Mouse (Mus musculus): ENCODE measurements at regions not wholly inside any gene's neighbourhood (a gene's known extent, or its start where the extent isn't known, plus 50 kb on each side); places are given as distances from the start of the nearest gene placed in this dataset.
A peak's percentile ranks its signal among the peaks of the same experiment; 100 is the strongest.

- no peak for DNase-seq (ENCODE audit: low spot score)
Measured at GRCm38 (mm10) chr9:115483721-115484120, 173.5 kb upstream of the Stt3b start.

- no peak for DNase-seq (ENCODE audit: low spot score)
Measured at GRCm38 (mm10) chr9:115484408-115484807, 174.2 kb upstream of the Stt3b start.

- no peak for DNase-seq (ENCODE audit: low spot score)
Measured at GRCm38 (mm10) chr9:115485219-115485618, 175.0 kb upstream of the Stt3b start.

GRCm38 (mm10) chr9:115487175-115487760 is 177.0 kb upstream of the Stt3b start:
- DNase-seq (ENCODE audit: low spot score), result no peak

- DNase-seq (ENCODE audit: low spot score), result no peak
Measured at GRCm38 (mm10) chr9:115488913-115489809, 178.9 kb upstream of the Stt3b start.

- no peak for DNase-seq (ENCODE audit: low spot score)
Measured at GRCm38 (mm10) chr9:115492431-115493171, 182.4 kb upstream of the Stt3b start.

GRCm38 (mm10) chr9:115493765-115494164 is 183.5 kb upstream of the Stt3b start:
- no peak for DNase-seq (ENCODE audit: low spot score)

GRCm38 (mm10) chr9:115499536-115499935 is 189.3 kb upstream of the Stt3b start:
- DNase-seq (ENCODE audit: low spot score), result no peak

- no peak for DNase-seq (ENCODE audit: low spot score)
Measured at GRCm38 (mm10) chr9:115504789-115505188, 194.6 kb upstream of the Stt3b start.

- no peak for DNase-seq (ENCODE audit: low spot score)
Measured at GRCm38 (mm10) chr9:115507131-115507689, 197.0 kb upstream of the Stt3b start.

- no peak for DNase-seq (ENCODE audit: low spot score)
Measured at GRCm38 (mm10) chr9:115512835-115513629, 202.8 kb upstream of the Stt3b start.

GRCm38 (mm10) chr9:115517903-115518302 is 207.7 kb upstream of the Stt3b start:
- no peak for DNase-seq (ENCODE audit: low spot score)

- DNase-seq (ENCODE audit: low spot score), result no peak
Measured at GRCm38 (mm10) chr9:115524161-115524560, 213.9 kb upstream of the Stt3b start.

- DNase-seq (ENCODE audit: low spot score), result no peak
Measured at GRCm38 (mm10) chr9:115524591-115524990, 214.4 kb upstream of the Stt3b start.

GRCm38 (mm10) chr9:115526322-115526721 is 216.1 kb upstream of the Stt3b start:
- DNase-seq (ENCODE audit: low spot score), result no peak

- DNase-seq (ENCODE audit: low spot score), result no peak
Measured at GRCm38 (mm10) chr9:115526981-115527380, 216.8 kb upstream of the Stt3b start.

GRCm38 (mm10) chr9:115534198-115534597 is 224.0 kb upstream of the Stt3b start:
- no peak for DNase-seq (ENCODE audit: low spot score)

GRCm38 (mm10) chr9:115543665-115544064 is 233.4 kb upstream of the Stt3b start:
- no peak for DNase-seq (ENCODE audit: low spot score)

- no peak for DNase-seq (ENCODE audit: low spot score)
Measured at GRCm38 (mm10) chr9:115545178-115545577, 235.0 kb upstream of the Stt3b start.

GRCm38 (mm10) chr9:115545792-115546191 is 235.6 kb upstream of the Stt3b start:
- peak; percentile 29 for DNase-seq (ENCODE audit: low spot score)

GRCm38 (mm10) chr9:115547625-115548325 is 237.6 kb upstream of the Stt3b start:
- peak; percentile 32 for DNase-seq (ENCODE audit: low spot score)

All from embryo, embryonic 10 days (tissue).